Mouse (Mus musculus) neural tube, embryonic 12.5 days (tissue): ENCODE measurements around the gene Tpsb2. TPM values are rescaled to one million over a fixed set of nuclear protein-coding genes. Genes with fewer than 3 reads are reported as not detected.

ENCODE experiments used
- ATAC-seq: fragments of 200-750 bp; cut with Nextera tagmentation; 2 replicates; pipeline ENCODE4 v1.8.0; 2017; ENCODE audit warnings: low read depth, mild to moderate bottlenecking, moderate TSS enrichment, moderate library complexity; ENCODE audit not compliant: low FRiP score
- H3K27ac ChIP-seq: fragments of 300-500 bp; sonication (generic); 2 replicates; pipeline ENCODE4 v1.5.1; 2016
- H3K27me3 ChIP-seq: fragments of 300-500 bp; sonication (generic); replicated peaks from 2 replicates; pipeline ENCODE4 v1.6.1; 2016; ENCODE audit warnings: mild to moderate bottlenecking
- H3K36me3 ChIP-seq: fragments of 300-500 bp; sonication (generic); 2 replicates; pipeline ENCODE4 v1.6.1; 2016; ENCODE audit warnings: mild to moderate bottlenecking
- H3K4me1 ChIP-seq: fragments of 300-500 bp; sonication (generic); 2 replicates; pipeline ENCODE4 v1.6.1; 2016
- H3K4me2 ChIP-seq: fragments of 300-500 bp; sonication (generic); replicated peaks from 2 replicates; pipeline ENCODE4 v1.6.1; 2016; ENCODE audit warnings: mild to moderate bottlenecking
- H3K4me3 ChIP-seq: fragments of 300-500 bp; sonication (generic); 2 replicates; pipeline ENCODE4 v1.5.1; 2016
- H3K9ac ChIP-seq: fragments of 300-500 bp; sonication (generic); 2 replicates; pipeline ENCODE4 v1.6.1; 2016; ENCODE audit warnings: mild to moderate bottlenecking
- H3K9me3 ChIP-seq: fragments of 300-500 bp; sonication (generic); 2 replicates; pipeline ENCODE4 v1.6.1; 2016; ENCODE audit warnings: mild to moderate bottlenecking
- WGBS: fragments of 180-500 bp; shearing (Covaris S2); methylation state at CpG from one replicate; pipeline ENCODE4 v1.1.7; 2016; 5-methylcytosine and 5-hydroxymethylcytosine counted together
- polyA plus RNA-seq: library from polyadenylated mRNA; unstranded; fragments of >200 nt; fragmentation: Nextera tagmentation; extraction: Ambion mirVana; gene quantifications from 2 replicates; pipeline ENCODE4 v1.2.1, GENCODE M21; 2016

Tpsb2 gene
- polyA plus RNA-seq, 1 experiment from 2014 or later: not detected

GRCm38 (mm10) chr17:25408302-25408999 lies 42.3 kb downstream of the Tpsb2 start:
- Histone ChIP-seq H3K36me3 (no peaks in the 10 kb centered on the region), H3K4me3 (no peak overlapping the region), H3K9me3 (no peaks in the 10 kb centered on the region), H3K9ac (no peak overlapping the region), H3K27me3 (peaks cover 1% of the 10 kb centered on the region; the same call in 1 of the 2 replicates), H3K4me1 (peaks cover 57% of the 10 kb centered on the region), H3K4me2 (no peak overlapping the region), H3K27ac (no peak overlapping the region)
- 83% methylated on average over 7 of the region's 7 CpGs for WGBS
- ATAC-seq: no peak

GRCm38 (mm10) chr17:25409621-25410020 lies 43.5 kb downstream of the Tpsb2 start:
- H3K27me3 ChIP-seq: no peaks in the 10 kb centered on the region
- no peak for ATAC-seq
- no peak overlapping the region for H3K4me2 ChIP-seq
- H3K36me3 ChIP-seq: no peaks in the 10 kb centered on the region
- H3K9ac ChIP-seq: no peak overlapping the region
- H3K4me3 ChIP-seq: no peak overlapping the region
- peaks cover 59% of the 10 kb centered on the region for H3K4me1 ChIP-seq
- no peaks in the 10 kb centered on the region for H3K9me3 ChIP-seq
- H3K27ac ChIP-seq: no peak overlapping the region
- WGBS: 71% methylated on average over 7 of the region's 7 CpGs

DNA sequence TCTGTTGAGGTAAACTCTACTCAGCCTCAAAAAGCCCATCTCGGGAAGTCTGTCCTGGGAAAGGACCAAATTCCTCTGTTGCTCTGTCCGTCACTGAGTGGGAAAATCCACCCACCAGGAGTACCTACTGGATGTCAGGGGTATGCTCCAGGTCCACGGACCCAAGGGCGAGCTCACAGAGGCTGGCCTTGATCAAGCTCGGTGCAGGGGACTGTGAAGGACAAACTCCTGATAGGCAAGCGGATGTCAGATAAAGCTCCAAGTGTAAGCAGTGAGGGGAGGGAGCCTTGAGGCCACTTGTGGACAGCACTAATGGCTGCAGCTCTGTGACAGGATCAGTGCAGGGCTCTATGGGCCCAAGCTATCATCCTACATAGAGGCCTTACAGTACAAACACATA lies 44.1 kb downstream of the Tpsb2 start:
- no peaks in the 10 kb centered on the region for H3K27me3 ChIP-seq
- H3K4me1 ChIP-seq: peaks cover 59% of the 10 kb centered on the region
- H3K9me3 ChIP-seq: no peaks in the 10 kb centered on the region
- H3K4me2 ChIP-seq: no peak overlapping the region
- no peaks in the 10 kb centered on the region for H3K36me3 ChIP-seq
- ATAC-seq: no peak
- H3K9ac ChIP-seq: no peak overlapping the region
- WGBS: 82% methylated on average over 6 of the region's 6 CpGs
- no peak overlapping the region for H3K4me3 ChIP-seq
- no peak overlapping the region for H3K27ac ChIP-seq

GRCm38 (mm10) chr17:25410786-25411185 lies 44.7 kb downstream of the Tpsb2 start:
- H3K4me2 ChIP-seq: no peak overlapping the region
- H3K36me3 ChIP-seq: no peaks in the 10 kb centered on the region
- 50% methylated on average over 7 of the region's 7 CpGs for WGBS
- H3K27ac ChIP-seq: no peak overlapping the region
- no peak overlapping the region for H3K9ac ChIP-seq
- ATAC-seq: no peak
- peaks cover 59% of the 10 kb centered on the region for H3K4me1 ChIP-seq
- no peaks in the 10 kb centered on the region for H3K9me3 ChIP-seq
- no peaks in the 10 kb centered on the region for H3K27me3 ChIP-seq
- no peak overlapping the region for H3K4me3 ChIP-seq

GRCm38 (mm10) chr17:25411251-25411650 lies 45.1 kb downstream of the Tpsb2 start:
- Histone ChIP-seq H3K4me2 (no peak overlapping the region), H3K27me3 (no peaks in the 10 kb centered on the region), H3K27ac (no peak overlapping the region), H3K4me3 (no peak overlapping the region), H3K9ac (no peak overlapping the region), H3K4me1 (peaks cover 59% of the 10 kb centered on the region), H3K9me3 (no peaks in the 10 kb centered on the region), H3K36me3 (no peaks in the 10 kb centered on the region)
- 72% methylated on average over 4 of the region's 4 CpGs for WGBS
- no peak for ATAC-seq

DNA sequence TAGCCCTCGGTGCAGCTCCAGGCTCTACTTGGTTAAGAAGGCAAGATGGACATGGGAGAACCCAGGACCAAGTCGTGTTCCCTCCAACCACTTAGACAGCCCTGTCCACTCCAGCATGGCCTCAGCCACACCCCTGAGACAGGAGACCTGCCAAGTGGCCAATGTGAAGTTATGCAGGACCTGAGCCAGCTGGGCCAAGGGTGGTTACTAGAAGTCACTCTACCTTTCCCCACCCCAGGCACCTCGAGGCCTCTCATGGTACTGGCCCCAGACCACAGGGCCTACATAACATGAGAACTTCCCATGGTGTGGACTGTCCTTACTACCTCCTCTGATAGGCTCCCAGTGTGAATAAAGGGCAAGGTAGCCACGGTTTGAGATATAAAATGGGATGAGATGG lies 48.1 kb downstream of the Tpsb2 start:
- H3K27ac ChIP-seq: no peak overlapping the region

GRCm38 (mm10) chr17:25414917-25415316 lies 48.8 kb downstream of the Tpsb2 start:
- Histone ChIP-seq H3K27me3 (no peaks in the 10 kb centered on the region), H3K27ac (0 out of 2 replicates have a peak overlapping the region, but pooled peaks have one; percentile 54), H3K36me3 (no peaks in the 10 kb centered on the region), H3K4me3 (no peak overlapping the region), H3K9me3 (no peaks in the 10 kb centered on the region), H3K4me2 (peak overlapping the region; percentile 40; the same call in 1 of the 2 replicates), H3K9ac (no peak overlapping the region), H3K4me1 (peaks cover 63% of the 10 kb centered on the region)
- ATAC-seq: no peak
- 36% methylated on average over 3 of the region's 3 CpGs for WGBS

More for the DNA sequence above, 48.1 kb downstream of the Tpsb2 start:
- Histone ChIP-seq H3K27me3 (no peaks in the 10 kb centered on the region), H3K4me1 (peaks cover 66% of the 10 kb centered on the region), H3K9ac (no peak overlapping the region), H3K36me3 (no peaks in the 10 kb centered on the region), H3K4me3 (no peak overlapping the region), H3K4me2 (no peak overlapping the region), H3K9me3 (no peaks in the 10 kb centered on the region)
- ATAC-seq: no peak
- whole genome bisulfite sequencing: 74% methylated on average over 4 of the region's 4 CpGs

- no peaks in the 10 kb centered on the region for H3K27me3 ChIP-seq
- WGBS: 1% methylated on average over 5 of the region's 6 CpGs
- peak overlapping the region; percentile 47; the same call in 1 of the 2 replicates for H3K9ac ChIP-seq
- peak overlapping the region; percentile 40 for H3K4me2 ChIP-seq
- peak overlapping the region; percentile 54; the same call in 1 of the 2 replicates for H3K27ac ChIP-seq
- H3K9me3 ChIP-seq: no peaks in the 10 kb centered on the region
- H3K36me3 ChIP-seq: no peaks in the 10 kb centered on the region
- H3K4me1 ChIP-seq: peaks cover 59% of the 10 kb centered on the region
- peak; percentile 51 for ATAC-seq
- no peak overlapping the region for H3K4me3 ChIP-seq
Measured at GRCm38 (mm10) chr17:25415421-25415913, 49.4 kb downstream of the Tpsb2 start.

DNA sequence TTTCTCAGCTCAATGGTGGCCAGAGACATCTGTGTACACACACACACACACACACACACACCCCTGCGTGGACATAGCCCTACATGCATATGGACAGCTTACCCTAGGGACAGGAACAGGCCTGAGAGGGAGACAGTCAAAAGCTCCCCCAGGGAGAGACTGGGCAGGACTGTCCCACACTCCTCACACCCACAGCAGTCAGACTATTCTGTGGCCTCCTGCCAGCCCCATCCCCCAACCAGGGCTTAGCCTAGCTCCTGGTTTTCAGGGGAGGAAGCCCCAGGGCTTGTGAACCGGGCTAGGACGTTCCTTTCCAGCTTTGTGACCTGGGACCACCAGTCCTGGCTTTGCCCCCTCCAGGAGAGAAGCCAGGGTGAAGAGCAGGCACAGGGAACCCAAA lies 50.1 kb downstream of the Tpsb2 start:
- peak overlapping the region; percentile 40 for H3K4me2 ChIP-seq
- no peaks in the 10 kb centered on the region for H3K27me3 ChIP-seq
- no peaks in the 10 kb centered on the region for H3K9me3 ChIP-seq
- 31% methylated on average over 3 of the region's 3 CpGs for WGBS
- peaks cover 62% of the 10 kb centered on the region for H3K4me1 ChIP-seq
- H3K4me3 ChIP-seq: no peak overlapping the region
- no peak for ATAC-seq
- H3K9ac ChIP-seq: peak overlapping the region; percentile 47; the same call in 1 of the 2 replicates
- peak overlapping the region; percentile 54 for H3K27ac ChIP-seq
- H3K36me3 ChIP-seq: no peaks in the 10 kb centered on the region

- WGBS: 48% methylated on average over 6 of the region's 6 CpGs
- ATAC-seq: no peak
- peaks cover 59% of the 10 kb centered on the region for H3K4me1 ChIP-seq
- no peak overlapping the region for H3K27ac ChIP-seq
- H3K9ac ChIP-seq: no peak overlapping the region
- no peak overlapping the region for H3K4me2 ChIP-seq
- no peaks in the 10 kb centered on the region for H3K36me3 ChIP-seq
- no peaks in the 10 kb centered on the region for H3K9me3 ChIP-seq
- no peaks in the 10 kb centered on the region for H3K27me3 ChIP-seq
- no peak overlapping the region for H3K4me3 ChIP-seq
Measured at GRCm38 (mm10) chr17:25417990-25418389, 51.9 kb downstream of the Tpsb2 start.
